Mouse (Mus musculus) lung, postnatal 0 days (tissue): Measurements from ENCODE around the gene Rps15a.

Source experiments
- CTCF ChIP-seq: IDR thresholded peaks from 2 replicates; pipeline ENCODE4 v1.5.1; 2016; ENCODE audit warnings: antibody characterized with exemption, mild to moderate bottlenecking
- EP300 ChIP-seq: IDR thresholded peaks from 2 replicates; pipeline ENCODE4 v1.6.1; 2016; ENCODE audit warnings: antibody characterized with exemption, mild to moderate bottlenecking, control low read depth

- TF ChIP-seq EP300 (no peak), CTCF (no peak)
Measured at GRCm38 (mm10) chr7:118143123-118143522, 27.1 kb upstream of the Rps15a start.
